Mouse (Mus musculus) urinary bladder, postnatal 25 days (tissue): ENCODE data around the gene Dbx2.

Experiments used
- DNase-seq: peaks from one replicate; pipeline ENCODE4 v3.0.0; 2022; ENCODE audit warnings: low spot score

The Dbx2 gene

DNA sequence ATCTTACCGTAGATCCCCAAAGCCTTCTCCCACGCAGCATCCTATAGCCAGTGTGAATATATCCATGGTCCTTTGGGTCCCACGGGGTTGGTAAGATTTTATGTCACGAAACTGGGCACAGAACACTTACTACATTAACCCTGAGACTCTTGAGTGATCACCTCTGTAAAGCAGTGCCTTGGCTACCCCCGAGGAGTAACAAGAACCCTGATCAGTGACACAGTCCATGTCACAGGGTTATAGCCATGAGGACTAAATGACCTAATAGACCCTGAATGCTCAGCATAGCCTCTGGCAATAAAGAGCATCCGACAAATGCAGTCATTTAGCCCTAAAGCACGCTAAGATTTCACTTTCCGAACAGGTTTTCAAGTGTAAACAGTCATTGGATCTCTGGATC lies 33.0 kb downstream of the Dbx2 start:
- no peak for DNase-seq

DNA sequence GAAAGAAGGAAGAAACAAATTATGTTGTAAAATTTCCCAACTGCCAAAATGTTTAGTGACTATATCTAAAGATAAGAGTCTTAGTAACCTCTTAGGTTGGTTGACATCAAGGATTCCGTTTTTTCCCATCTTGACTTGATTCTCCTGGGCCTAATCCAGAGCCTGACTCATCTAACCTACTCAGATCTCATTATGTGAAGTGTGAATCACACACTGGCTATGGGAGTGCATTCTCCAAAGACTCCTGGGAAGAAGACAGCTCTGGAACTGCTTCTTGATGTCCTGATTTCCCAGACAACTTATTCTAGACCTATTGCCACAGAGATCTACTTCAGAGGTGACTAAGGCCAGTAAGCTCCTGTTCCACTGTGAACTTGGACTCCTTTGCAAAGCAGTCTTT lies 43.2 kb downstream of the Dbx2 start:
- DNase-seq: no peak

DNA sequence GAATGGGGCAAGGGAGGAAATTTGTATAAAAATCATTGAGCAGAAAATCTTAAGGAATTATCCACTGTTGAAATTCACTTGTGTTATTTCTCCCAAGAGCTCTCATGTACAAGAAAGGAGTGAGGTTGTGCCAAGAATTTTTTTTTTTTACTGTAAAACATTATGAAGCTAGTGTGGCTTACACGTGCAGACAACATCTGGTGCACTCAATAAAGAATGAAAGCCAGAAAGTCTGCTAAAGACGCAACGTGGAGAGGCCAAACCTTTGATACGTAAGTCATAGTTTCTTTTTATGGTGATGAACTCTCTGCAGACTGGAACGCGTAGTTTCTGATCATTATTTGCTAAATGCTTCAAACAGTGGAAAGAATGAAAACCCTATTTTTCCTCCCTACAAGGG lies 54.6 kb downstream of the Dbx2 start:
- no peak for DNase-seq

DNA sequence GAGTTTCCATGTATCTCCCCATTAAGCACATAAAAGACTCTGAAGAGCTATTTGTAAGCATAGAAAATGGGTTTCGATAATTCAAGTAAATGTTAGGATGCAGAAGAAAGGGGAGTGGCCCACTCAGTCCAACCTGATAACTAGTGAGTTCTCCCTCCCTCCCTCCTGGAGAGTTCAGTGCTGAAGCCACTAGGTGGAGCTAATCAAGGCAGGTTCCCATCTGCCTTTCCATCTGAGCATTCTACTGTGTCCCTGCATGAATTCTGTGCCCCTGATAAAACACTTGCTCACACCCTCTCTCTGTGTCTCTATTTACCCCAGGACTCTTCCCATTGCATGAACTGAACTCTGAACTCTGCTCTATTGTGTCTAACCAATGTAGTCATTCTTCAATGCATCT lies 57.1 kb downstream of the Dbx2 start:
- no peak for DNase-seq

DNA sequence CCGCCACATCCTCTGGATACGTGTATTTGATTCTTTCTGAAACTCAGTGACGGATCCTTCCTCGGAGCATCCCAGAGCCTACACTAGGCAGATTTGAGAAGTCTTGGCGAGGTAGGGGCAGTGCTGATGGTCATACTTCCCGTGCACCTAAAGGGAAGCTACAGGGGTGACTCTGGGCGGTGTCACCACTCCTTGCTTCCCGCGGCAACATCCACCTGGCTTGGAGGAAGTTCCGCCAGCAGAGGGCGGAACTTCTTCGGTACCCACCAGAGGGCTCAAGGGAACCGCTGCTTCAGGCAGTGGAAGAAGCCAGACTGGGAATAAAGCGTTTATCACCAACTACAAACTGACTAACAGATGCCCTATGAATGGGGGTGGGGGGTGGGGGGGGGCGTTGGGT lies 68.9 kb downstream of the Dbx2 start:
- DNase-seq: no peak

DNA sequence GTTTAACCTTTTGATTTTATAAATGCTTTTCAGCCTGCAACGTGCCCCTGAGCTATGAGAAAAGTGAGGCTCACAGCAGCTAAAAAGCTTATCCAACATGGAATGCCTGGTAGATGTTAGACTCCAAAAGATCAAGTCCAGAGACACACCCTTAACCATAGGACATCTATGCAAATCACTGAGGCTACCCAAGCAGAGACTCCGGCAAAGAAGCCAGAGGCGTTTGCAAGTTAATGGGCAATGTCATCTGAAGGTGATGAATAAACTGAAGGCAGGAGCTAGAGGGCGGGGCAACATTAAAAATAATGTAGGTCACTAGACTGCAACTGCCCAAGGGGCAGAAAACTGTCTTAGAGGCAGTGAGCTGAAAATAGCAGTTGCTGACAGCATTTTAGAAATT lies 70.9 kb downstream of the Dbx2 start:
- DNase-seq: no peak

DNA sequence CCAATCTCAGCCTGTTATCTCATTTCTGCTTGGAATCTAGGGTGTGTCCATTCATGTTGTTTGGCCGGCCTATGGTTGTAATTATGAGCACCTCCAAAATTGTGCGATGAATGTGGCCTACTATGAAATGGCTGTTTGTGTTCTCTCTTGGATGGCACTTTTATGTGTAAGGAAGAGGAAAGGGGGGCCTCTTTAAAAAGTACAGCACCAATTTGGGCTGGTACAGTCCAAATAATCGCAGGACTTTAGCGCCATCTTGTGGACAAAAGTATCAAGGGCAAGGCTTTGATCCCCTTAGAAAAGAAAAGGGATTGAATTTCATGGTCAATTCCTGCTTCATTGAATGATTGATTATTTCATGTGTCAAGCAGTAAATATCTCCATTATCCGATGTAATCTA lies 81.1 kb downstream of the Dbx2 start:
- DNase-seq: peak; percentile 38
